19 mouse cellular contexts compared by ENCODE assay signal in genomic region chr3:90183581-90183980, GRCm38 (mm10). TPM values are rescaled to one million over a fixed set of nuclear protein-coding genes. Genes with fewer than 3 reads are reported as not detected.
A peak's percentile ranks its signal among the peaks of the same experiment; 100 is the strongest.
DNase-seq lines count a peak whose midpoint lies in the region.
"Had no signal": no experiment of that assay in that cellular context is flagged by ENCODE, and none has a peak within 500 bp of the region (broad histone marks: within the 10 kb centered on the region; RNA-seq: fewer than 3 reads in every experiment).

No protein-coding gene starts in this region.

- DNase-seq in cerebellum, postnatal 14 days, result peak; percentile 18 to 34
- DNase-seq in cerebellum, postnatal 36 days, result no peak
- peak; percentile 13 for DNase-seq in kidney, postnatal 14 days
- DNase-seq in kidney, adult 8-10 months, result no peak
- peak; percentile 40 for DNase-seq in NIH3T3 (ENCODE audit: low read depth)
- DNase-seq in adrenal gland, postnatal 25 days, result peak; percentile 29
- no peak for DNase-seq in right cerebral cortex, postnatal 36 days (ENCODE audit: low spot score in 2 of 2)
- DNase-seq: B cell, adult 2 months; cerebellum, adult 9-11 months; embryo, embryonic 11 days; gastrocnemius, postnatal 25 days; heart, adult 2 months; layer of hippocampus, postnatal 36 days; midbrain, embryonic 14.5 days; right cerebral cortex, postnatal 14 days; thymus, adult 18-20 months; thymus, postnatal 4 days had no signal

RNA-seq across cellular contexts. Expression of gene Rps27, which starts 29.9 kb away (rescaled TPM):
- total RNA-seq in adrenal gland, postnatal 25 days (2021), result 1,629 and 1,829 TPM in 2 replicates

RNA-seq across cellular contexts. Expression of gene Rab13, which starts 29.9 kb away (rescaled TPM):
- 31.0 and 49.5 TPM in 2 replicates for total RNA-seq in adrenal gland, postnatal 25 days (2021)

RNA-seq across cellular contexts. Expression of gene Jtb, which starts 47.8 kb away (rescaled TPM):
- total RNA-seq in adrenal gland, postnatal 25 days (2021), result 68.6 and 72.3 TPM in 2 replicates

RNA-seq across cellular contexts. Expression of gene Creb3l4, which starts 59.7 kb away (rescaled TPM):
- 0.85 TPM in 1 of 2 replicates, not detected in the other for total RNA-seq in adrenal gland, postnatal 25 days (2021)
- total RNA-seq: layer of hippocampus, adult 2 months; left cerebral cortex, postnatal 25 days had no signal

Comparison
In these comparisons a context has a peak if more than half of its experiments do, and no peak if none do; other contexts are left out.
1. DNase-seq: peak in cerebellum, postnatal 14 days (2 of 2), kidney, postnatal 14 days (single experiment), NIH3T3 (single experiment) and adrenal gland, postnatal 25 days (single experiment); none in cerebellum, postnatal 36 days (0 of 2), kidney, adult 8-10 months (0 of 2) and right cerebral cortex, postnatal 36 days (0 of 2).